Mouse (Mus musculus) heart, adult 2 months (tissue): ENCODE data around the gene Gm20518. TPM values are rescaled to one million over a fixed set of nuclear protein-coding genes. Genes with fewer than 3 reads are reported as not detected.

Experiments
- DNase-seq, 2 experiments: peaks; one replicate each; pipeline ENCODE4 v3.0.0; 2021
- H3K27ac ChIP-seq: fragments of 200-600 bp; 2 replicates; pipeline ENCODE4 v1.8.1; 2022
- H3K27me3 ChIP-seq: fragments of 200-500 bp; 2 replicates; pipeline ENCODE4 v1.6.1; 2012; ENCODE audit warnings: mild to moderate bottlenecking, low read length, inconsistent platforms, mixed read lengths; ENCODE audit not compliant: control insufficient read depth, insufficient read depth
- H3K36me3 ChIP-seq: fragments of 200-500 bp; 2 replicates; pipeline ENCODE4 v1.6.1; 2012; ENCODE audit warnings: low read length, inconsistent platforms; ENCODE audit not compliant: control insufficient read depth, insufficient read depth
- H3K4me1 ChIP-seq: fragments of 200-500 bp; 2 replicates; pipeline ENCODE4 v1.6.1; 2011; ENCODE audit warnings: low read length; ENCODE audit not compliant: control insufficient read depth, insufficient read depth
- H3K4me3 ChIP-seq: fragments of 200-600 bp; 2 replicates; pipeline ENCODE4 v1.8.1; 2022
- H3K79me2 ChIP-seq: fragments of 200-500 bp; replicated peaks from 2 replicates; pipeline ENCODE4 v1.6.1; 2012; ENCODE audit warnings: mild to moderate bottlenecking, inconsistent platforms, low read length, moderate library complexity, mixed read lengths; ENCODE audit not compliant: control insufficient read depth, insufficient read depth
- H3K9ac ChIP-seq: fragments of 200-500 bp; 2 replicates; pipeline ENCODE4 v1.6.1; 2012; ENCODE audit warnings: low read depth, mild to moderate bottlenecking, control low read depth, inconsistent platforms, low read length, mixed read lengths
- CTCF ChIP-seq: fragments of 200-600 bp; IDR thresholded peaks from 2 replicates; pipeline ENCODE4 v1.8.1; 2022; ENCODE audit warnings: antibody characterized with exemption, mild to moderate bottlenecking, moderate library complexity
- EP300 ChIP-seq: fragments of 200-500 bp; IDR thresholded peaks from 2 replicates; pipeline ENCODE4 v1.6.1; 2011; ENCODE audit warnings: low read depth, low read length, control low read depth; ENCODE audit not compliant: insufficient read depth
- POLR2A ChIP-seq: fragments of 200-500 bp; IDR thresholded peaks from 2 replicates; pipeline ENCODE4 v1.6.1; 2011; ENCODE audit warnings: mild to moderate bottlenecking, low read depth, low read length, control low read depth; ENCODE audit not compliant: insufficient read depth
- WGBS: fragments of 180-500 bp; shearing (Covaris S2); methylation state at CpG from one replicate; pipeline ENCODE4 v1.1.7; 2018; 5-methylcytosine and 5-hydroxymethylcytosine counted together
- intact Hi-C: fragments of 180-260 bp; cut with DNase I; formaldehyde crosslinking; loops from one replicate; pipeline ENCODE4 v1.15.1; 2025
- polyA plus RNA-seq: library from polyadenylated mRNA; depleted of rRNA; stranded (reverse); fragments of >200 nt; gene quantifications from 2 replicates; pipeline ENCODE4 v1.2.3, GENCODE M21; 2012
- total RNA-seq, 2 experiments: library from RNA; stranded (reverse); gene quantifications; 2 replicates each; pipeline ENCODE4 v1.2.3; 2021

Gm20518 gene
- total and polyA plus RNA-seq, 3 experiments: 0.20 to 0.68 (median 0.31) TPM

DNA sequence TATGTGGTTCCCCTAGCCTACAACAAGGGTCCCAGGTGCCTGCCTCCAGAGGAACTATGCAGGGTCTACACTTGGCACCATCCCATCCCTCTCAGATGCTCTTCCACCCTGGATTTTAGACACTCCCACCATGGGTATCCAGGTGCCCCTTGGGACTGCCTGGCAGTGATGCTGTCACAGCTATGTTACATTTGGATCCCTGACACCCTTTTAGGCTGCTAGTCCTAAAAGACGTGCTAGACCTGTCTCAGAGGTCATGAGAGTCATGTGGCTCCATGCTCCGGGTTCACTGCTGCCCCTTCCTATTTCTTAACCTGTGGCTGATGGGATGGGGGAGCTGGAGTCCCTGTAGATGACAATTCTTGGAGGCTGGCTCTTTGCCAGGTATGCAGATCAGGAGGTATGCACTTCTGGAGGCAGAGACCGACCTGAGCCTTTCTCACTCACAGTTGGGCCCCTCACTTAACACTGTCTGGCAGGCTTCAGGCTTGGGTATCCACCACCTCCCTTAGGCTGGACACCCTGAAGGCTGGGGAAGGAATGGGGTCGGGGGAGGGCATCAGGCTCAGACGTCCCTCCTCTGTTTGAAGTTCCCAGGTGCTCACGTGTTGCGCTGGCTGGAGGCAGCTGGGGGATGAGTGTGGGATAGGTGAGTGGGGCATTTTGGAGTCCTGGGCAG is 89.6 kb downstream of the Gm20518 start:
- 32% methylated on average over 7 of the region's 7 CpGs for WGBS
- peaks cover 6% of the 10 kb centered on the region for H3K4me1 ChIP-seq
- no peaks in the 10 kb centered on the region for H3K36me3 ChIP-seq
- no peak overlapping the region for H3K4me3 ChIP-seq
- no peak overlapping the region for H3K9ac ChIP-seq
- no peaks in the 10 kb centered on the region for H3K79me2 ChIP-seq
- intact Hi-C loops: loop anchor here (2.0 kb wide), 1 partner anchor 31 kb away; no protein-coding TSS in a partner anchor
- TF ChIP-seq POLR2A (no peak), CTCF (no peak), EP300 (no peak)
- H3K27me3 ChIP-seq: peaks cover 15% of the 10 kb centered on the region
- DNase-seq: no peak
- H3K27ac ChIP-seq: no peak overlapping the region

DNA sequence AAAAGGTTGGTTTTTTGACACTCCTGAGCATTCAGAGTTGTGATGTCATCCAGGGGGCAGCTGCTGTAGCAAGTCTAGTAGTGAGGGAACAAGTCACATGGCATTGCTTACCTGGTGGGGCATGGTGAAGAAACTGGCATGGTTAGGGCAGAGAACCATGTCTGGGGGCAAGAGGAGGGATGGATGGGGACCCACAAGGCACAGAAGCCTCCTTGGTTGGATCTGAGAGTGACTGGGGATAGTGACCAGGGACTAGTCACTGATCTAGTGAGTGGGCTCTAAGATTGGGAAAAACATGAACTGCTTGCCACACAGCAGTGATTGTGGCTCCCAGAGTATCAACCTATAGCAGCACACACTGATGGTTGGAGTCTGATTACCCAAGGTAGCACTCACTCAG is 91.9 kb downstream of the Gm20518 start:
- no peak for DNase-seq
- H3K27me3 ChIP-seq: peaks cover 12% of the 10 kb centered on the region
- TF ChIP-seq POLR2A (no peak), EP300 (no peak), CTCF (no peak)
- no peak overlapping the region for H3K4me3 ChIP-seq
- H3K4me1 ChIP-seq: peaks cover 6% of the 10 kb centered on the region
- intact Hi-C loops: loop anchor here (5.0 kb wide), 1 partner anchor 37 kb away; no protein-coding TSS in a partner anchor
- H3K79me2 ChIP-seq: no peaks in the 10 kb centered on the region
- H3K9ac ChIP-seq: no peak overlapping the region
- H3K27ac ChIP-seq: no peak overlapping the region
- H3K36me3 ChIP-seq: no peaks in the 10 kb centered on the region

DNA sequence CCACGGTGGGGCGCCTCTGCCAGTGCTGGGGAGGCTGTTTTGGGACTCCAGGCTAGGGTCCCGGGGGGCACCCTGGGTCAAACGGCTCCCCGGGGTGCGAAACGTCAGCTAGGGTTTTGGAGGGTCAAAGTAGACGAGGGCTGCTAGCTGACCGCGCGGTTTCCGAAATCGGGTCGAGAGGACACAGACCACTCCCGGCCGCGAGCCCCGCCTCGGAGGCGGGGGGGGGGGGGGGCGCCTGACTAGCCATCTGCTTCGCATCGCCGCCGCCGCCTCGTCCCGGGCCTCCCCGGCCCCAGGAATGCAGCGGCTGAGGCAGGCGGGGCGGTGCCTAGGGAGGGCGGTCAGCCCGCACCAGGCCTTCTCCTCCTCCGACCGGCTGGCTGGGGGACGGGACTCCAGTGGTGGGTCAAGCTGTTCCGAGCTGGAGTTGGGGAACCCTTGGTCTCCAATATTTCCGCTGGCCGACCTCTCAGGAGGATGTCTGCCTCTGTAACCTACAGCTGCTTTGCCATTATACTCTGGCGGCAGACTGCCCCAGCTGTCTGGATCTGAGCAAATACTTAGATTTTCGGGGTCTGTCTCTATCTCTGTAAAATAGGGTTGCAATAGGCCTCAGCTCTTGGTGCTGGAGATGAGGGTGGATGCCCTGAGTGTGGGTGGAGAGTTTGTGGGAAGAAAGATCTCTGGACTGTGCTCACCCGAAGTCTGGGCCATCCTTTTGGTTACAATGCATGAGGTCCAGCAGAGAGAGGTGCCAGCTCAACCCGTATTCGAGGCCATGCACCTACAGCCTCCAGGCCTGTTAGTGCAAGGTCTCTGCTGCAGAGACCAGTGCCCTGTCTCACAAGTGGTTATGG is 92.9 kb downstream of the Gm20518 start:
- intact Hi-C loops: loop anchor here (5.0 kb wide), 1 partner anchor 36 kb away; no protein-coding TSS in a partner anchor
- WGBS: 18% methylated on average over 33 of the region's 45 CpGs
- Histone ChIP-seq H3K4me1 (peaks cover 5% of the 10 kb centered on the region), H3K4me3 (peak overlapping the region; percentile 59), H3K9ac (peak overlapping the region; percentile 85), H3K27me3 (peaks cover 12% of the 10 kb centered on the region), H3K79me2 (no peaks in the 10 kb centered on the region), H3K27ac (peak overlapping the region; percentile 81), H3K36me3 (no peaks in the 10 kb centered on the region)
- TF ChIP-seq CTCF (no peak), POLR2A (no peak), EP300 (no peak)
- peak; percentile 77 to 82 for DNase-seq

DNA sequence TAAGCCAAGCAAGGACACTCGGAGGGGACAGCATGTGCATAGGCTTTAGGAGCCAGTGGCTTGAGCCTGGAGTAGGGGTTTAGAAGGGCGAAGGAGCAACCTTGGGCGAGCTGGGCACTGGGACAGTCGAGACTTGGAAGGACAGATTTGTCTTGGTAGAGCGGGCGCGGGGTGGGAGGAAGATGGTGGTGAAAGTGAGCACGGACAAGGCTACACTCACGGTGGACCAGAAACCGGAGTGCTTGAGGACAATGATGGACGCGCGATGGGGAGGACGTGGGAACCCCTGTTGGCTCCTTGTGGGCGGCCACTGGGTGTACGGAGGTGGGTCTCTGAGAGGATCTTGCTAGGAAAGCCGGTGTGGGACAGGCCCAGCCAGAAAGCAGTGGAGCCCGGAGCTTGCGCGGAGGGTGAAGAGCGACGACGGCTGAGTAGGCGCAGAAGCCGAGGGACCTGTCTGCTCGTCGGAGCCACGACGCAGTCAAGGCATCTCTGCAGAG is 93.6 kb downstream of the Gm20518 start:
- Histone ChIP-seq H3K4me3 (peak overlapping the region; percentile 59), H3K79me2 (no peaks in the 10 kb centered on the region), H3K27me3 (peaks cover 6% of the 10 kb centered on the region), H3K36me3 (no peaks in the 10 kb centered on the region), H3K9ac (peak overlapping the region; percentile 85), H3K4me1 (peaks cover 2% of the 10 kb centered on the region), H3K27ac (peak overlapping the region; percentile 81)
- DNase-seq: peak in 1 of 2 experiments; percentile 65
- WGBS: 12% methylated on average over 29 of the region's 29 CpGs
- intact Hi-C loops: loop anchor here (5.0 kb wide), 1 partner anchor 36 kb away; no protein-coding TSS in a partner anchor
- TF ChIP-seq POLR2A (no peak), CTCF (no peak), EP300 (no peak)

DNA sequence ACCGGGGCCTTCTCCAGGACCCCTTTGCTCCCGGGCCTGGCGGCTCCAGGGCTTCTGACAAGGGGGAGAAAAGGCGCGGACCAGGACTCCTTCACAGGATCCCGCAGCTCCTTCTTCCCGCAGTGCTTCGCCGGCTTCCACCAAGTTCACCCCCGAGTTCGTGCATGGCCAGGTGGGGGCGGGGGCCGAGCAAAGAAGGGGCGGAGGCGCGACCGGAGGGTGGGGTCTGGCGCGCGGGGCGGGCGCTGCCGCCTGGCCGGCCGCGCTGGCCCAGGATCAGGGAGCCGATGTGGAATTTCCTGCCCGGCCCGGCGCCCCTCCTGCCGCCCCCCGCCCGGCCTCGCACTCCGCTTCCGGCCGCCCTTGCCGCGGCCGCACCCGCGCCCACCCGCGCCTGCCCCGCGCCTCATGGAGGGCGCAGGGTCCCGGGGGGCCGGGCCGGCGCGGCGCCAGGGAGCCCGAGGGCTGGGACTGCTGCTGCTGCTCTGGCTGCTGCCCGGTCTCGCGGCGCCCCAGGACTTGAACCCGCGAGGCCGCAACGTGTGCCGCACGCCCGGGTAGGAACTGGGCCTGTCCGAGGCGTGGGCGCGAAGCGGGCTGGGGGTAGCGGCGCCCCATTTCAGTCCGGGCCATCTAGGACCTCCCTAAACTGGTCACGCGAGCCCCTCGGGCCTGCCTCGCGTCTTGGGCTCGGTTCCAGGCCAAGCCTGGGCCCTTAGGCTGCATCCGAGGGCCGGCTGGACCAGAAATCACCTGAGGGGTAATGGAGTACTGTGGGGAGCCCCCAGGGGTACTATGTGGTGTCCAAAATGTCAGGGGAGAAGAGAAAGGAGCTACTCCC is 94.3 kb downstream of the Gm20518 start, which contains the start of gene Scarf2:
TSS of gene Scarf2 (plus strand) at position 312 of the 841 bp plus-strand sequence.
- no peak for TF ChIP-seq EP300
- DNase-seq: peak; percentile 81 to 82
- Histone ChIP-seq H3K4me1 (no peaks in the 10 kb centered on the region), H3K27me3 (0 out of 2 replicates have a peak, but pooled peaks cover 1% of the 10 kb centered on the region), H3K4me3 (peak within 1 kb of the TSS; percentile 59), H3K36me3 (no peaks in the 10 kb centered on the region), H3K9ac (peak within 1 kb of the TSS; percentile 85), H3K79me2 (no peaks in the 10 kb centered on the region), H3K27ac (peak within 1 kb of the TSS; percentile 81)
- intact Hi-C loops: loop anchor here (5.0 kb wide), 1 partner anchor 35 kb away; no protein-coding TSS in a partner anchor
- 4% methylated on average over 78 of the region's 81 CpGs for WGBS
